Mouse (Mus musculus) gastrocnemius, postnatal 25 days (tissue): Measurements from ENCODE around the gene Tspan33. TPM values are rescaled to one million over a fixed set of nuclear protein-coding genes. Genes with fewer than 3 reads are reported as not detected.
"Not testable (repeated sequence)": the region's sequence is repeated elsewhere in the genome, so short reads cannot be mapped to it uniquely, and the experiment has no call there.

Experiments
- DNase-seq: peaks from one replicate; pipeline ENCODE4 v3.0.0; 2022
- total RNA-seq, 2 experiments: library from RNA; stranded (reverse); gene quantifications; 1 replicate in 1 of 2; 2 replicates in 1 of 2; pipeline ENCODE4 v1.2.3; 2021

Gene Tspan33
- total RNA-seq, 2 experiments from 2014 or later = 2.8 to 3.1 TPM

DNA sequence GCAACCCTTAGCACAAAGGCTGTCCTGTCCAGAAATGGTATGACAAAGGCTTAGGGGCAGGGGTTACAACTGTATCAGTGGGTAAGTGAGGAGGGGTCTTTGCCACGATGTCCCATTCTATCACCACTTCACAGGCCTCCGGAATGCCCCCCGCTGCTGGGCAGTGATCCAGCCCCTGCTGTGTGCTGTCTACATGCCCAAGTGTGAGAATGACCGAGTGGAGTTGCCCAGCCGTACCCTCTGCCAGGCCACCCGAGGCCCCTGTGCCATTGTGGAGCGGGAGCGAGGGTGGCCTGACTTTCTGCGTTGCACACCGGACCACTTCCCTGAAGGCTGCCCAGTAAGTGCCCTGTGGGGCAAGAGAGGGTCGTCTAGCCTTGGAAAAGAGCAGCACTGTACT is 59.3 kb downstream of the Tspan33 start:
- DNase-seq = no peak

DNA sequence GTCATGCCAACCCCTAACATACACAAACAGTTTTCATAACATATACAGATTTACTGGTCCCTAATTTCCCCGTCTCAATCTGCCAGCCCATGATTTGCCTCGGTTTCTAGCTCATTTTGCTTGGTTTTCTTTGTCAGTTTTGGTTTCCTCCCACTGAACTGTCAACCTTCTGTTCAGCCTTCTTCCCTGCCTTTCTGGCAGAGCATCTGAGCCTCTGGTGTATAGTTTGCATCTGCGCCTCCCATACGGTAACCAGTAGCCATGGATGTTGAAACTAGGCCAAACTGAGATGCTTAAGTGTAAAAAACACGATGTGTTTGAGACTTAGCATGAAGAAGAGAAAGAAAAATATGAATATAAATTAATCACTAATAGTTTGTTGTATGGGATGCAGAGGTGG is 62.0 kb downstream of the Tspan33 start:
- no peak for DNase-seq

DNA sequence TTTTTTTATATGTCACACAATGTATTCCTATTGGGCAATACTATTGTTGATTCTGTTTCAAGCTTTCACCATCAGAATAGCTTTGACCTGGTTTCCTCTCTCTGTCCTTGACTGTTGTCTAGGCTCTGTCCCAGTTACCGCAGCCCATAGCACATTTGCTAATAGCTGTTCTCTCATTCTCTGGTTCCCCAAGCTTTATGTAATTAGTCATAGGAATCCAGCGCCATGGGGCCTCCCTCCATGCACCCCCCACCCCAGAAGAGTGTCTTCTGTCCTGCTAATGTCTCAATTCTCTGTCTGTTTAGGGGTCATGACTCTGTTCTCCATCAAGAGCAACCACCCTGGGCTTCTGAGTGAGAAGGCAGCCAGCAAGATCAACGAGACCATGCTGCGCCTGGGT is 62.5 kb downstream of the Tspan33 start:
- no peak for DNase-seq

DNA sequence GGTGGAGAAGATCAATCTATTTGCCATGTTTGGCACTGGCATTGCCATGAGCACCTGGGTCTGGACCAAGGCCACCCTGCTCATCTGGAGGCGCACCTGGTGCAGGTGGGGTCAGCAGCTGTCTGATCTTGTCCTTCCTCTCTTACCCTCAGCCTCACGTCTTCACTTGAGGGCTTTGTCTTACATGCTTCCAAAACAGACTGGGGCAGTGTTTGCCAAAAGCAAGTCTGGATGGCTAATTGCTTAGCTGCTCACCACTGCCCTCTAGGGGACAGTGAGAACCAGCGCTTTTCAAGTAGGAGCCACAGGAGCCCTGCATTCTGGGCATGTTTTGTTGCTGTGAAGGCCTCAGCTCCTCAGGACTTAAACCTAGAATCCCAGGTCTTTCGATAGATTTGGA is 64.4 kb downstream of the Tspan33 start:
- peak; percentile 41 for DNase-seq

DNA sequence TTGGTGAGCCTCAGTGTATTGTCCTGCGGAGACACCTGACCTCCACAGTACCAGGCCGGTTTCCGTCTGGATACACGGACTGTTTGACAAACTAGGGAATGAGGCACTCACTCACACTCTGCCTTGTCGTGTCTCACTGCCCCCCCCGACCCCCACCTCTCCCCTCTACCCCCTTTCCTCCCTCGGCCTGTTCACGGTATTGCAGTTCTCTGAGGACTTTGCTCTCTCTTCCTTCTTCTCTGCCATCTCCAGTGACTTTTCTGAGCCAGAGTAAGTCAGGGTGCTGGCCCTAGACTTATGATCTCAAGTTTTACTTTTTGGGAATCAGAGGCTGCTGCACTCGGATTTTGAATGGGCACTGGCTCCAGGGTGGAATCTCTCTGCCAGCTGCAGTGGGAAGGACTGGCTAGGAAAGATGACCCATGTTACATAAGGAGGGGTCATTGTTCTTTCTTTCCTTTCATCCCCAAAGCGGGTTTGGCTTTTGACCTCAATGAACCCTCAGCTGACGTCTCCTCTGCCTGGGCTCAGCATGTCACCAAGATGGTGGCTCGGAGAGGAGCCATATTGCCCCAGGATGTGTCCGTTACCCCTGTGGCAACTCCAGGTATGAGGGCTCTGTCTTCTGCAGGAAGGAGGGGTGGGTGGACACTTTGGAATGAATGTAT is 65.1 kb downstream of the Tspan33 start:
- no peak for DNase-seq

DNA sequence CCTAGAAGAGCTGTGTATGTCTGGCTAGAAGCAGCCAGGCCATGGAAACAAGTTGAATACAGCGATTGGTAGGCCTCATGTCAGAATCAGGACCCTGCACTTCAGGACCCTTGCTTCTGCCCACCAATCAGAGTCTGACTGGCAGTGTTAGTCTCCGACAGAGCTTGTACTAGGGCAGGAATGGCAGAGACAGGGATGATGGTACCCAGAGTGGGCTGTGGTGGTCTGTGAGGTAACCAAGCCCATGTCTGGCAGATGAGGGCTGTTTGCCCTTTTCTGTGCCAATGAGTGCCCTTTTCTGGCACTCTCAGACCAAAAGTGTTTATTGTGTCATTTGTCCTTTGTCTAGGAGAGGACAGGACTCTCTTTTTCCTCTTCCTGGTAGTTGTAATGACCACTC is 66.4 kb downstream of the Tspan33 start:
- DNase-seq = not testable (repeated sequence)

DNA sequence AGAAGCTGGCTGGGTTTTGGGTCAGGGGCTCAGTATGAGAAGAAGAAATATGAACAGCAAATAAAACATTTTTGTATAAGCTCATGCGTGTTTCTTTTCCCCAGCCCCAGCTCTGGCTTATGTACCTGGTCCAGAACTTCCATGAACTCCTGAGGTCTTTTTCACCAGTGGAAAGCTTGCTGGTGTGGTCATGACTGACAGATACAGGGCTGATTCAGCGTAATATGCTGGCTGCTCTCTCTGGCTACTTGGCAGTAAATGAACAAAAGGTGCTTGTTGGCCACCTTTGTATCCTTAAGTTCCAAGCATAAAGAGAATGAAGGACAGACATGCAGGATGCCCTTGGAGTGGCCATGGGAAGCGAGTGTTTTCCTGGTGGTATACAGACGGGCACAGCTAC is 67.3 kb downstream of the Tspan33 start:
- DNase-seq = no peak

DNA sequence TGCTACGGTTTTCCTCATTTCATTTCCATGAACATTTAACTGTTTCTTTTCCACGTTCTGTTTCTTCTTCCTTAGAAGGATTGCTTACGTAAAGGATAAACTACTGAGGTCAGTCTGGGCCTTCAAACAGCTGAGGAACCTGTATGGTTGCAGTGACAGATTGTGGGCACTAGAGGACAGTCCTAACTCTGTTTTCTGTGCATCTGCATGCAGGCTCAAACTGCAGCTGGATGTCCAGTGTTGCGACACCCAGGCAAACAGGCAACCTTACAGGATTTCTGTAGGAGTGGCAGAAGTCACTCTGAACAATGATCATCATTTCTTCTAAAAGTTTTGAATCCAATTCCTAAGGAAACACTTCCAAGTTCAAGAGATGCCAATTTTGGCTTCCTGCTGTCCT is 68.5 kb downstream of the Tspan33 start:
- DNase-seq = no peak

DNA sequence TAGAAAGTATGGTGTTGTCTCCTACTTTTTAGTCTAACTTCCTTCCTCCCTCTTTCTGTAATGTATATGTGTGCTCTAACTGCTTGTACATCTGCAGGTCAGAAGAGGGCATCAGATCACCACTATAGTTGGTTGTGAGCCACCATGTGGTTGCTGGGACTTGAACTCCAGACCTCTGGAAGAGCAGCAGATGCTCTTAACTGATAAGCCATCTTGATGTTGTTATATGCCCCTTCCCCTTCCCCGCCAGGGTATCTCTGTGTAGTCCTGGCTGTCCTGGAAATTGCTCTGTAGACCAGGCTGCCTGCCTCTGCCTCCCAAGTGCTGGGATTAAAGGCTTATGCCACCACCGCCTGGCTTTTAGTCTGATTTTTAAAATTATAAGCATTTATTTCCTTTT is 72.9 kb downstream of the Tspan33 start:
- no peak for DNase-seq

Other genes with a start within 250 kb of the Tspan33 start
- 100 to 1,000 TPM in 1 of 2 experiments, 10 to 100 TPM in 1; 90.2 to 102 TPM for gene Atp6v1f, start 226.5 kb upstream of the Tspan33 start, total RNA-seq
- not detected for gene Atp6v1fnb, start 222.8 kb upstream of the Tspan33 start, total RNA-seq
- gene Kcp, start 186.3 kb upstream of the Tspan33 start, total RNA-seq = 1 to 10 TPM; 5.1 to 5.7 TPM
- 1 to 10 TPM; 1.4 to 8.5 TPM for gene Irf5, start 167.6 kb upstream of the Tspan33 start, total RNA-seq
- 10 to 100 TPM; 28.5 to 30.8 TPM for gene Tnpo3, start 84.3 kb upstream of the Tspan33 start, total RNA-seq
- gene Smo, start 41.3 kb downstream of the Tspan33 start, total RNA-seq = 1 to 10 TPM; 5.5 to 5.9 TPM
- 10 to 100 TPM; 16.0 to 19.0 TPM for gene Ahcyl2, start 73.8 kb downstream of the Tspan33 start, total RNA-seq
- under 1 TPM; 0.94 to 1.00 TPM for gene Strip2, start 222.8 kb downstream of the Tspan33 start, total RNA-seq